Mouse (Mus musculus) liver, adult 2 months (tissue): ENCODE measurements around the gene Smim23. TPM values are rescaled to one million over a fixed set of nuclear protein-coding genes. Genes with fewer than 3 reads are reported as not detected.

Source experiments
- DNase-seq: peaks from one replicate; pipeline ENCODE4 v3.0.0-alpha.2; 2011; ENCODE audit warnings: low read depth, low spot score; ENCODE audit errors: extremely low read depth
- H3K27ac ChIP-seq: fragments of 200-500 bp; replicated peaks from 2 replicates; pipeline ENCODE4 v1.5.1; 2012; ENCODE audit warnings: low read depth, mild to moderate bottlenecking, control low read depth, inconsistent platforms, low read length; ENCODE audit not compliant: insufficient read depth
- H3K27me3 ChIP-seq: fragments of 200-500 bp; 2 replicates; pipeline ENCODE4 v1.6.1; 2012; ENCODE audit warnings: mild to moderate bottlenecking, moderate library complexity, low read length, inconsistent platforms; ENCODE audit not compliant: control insufficient read depth, insufficient read depth
- H3K36me3 ChIP-seq: fragments of 200-500 bp; 2 replicates; pipeline ENCODE4 v1.6.1; 2012; ENCODE audit warnings: low read length, inconsistent platforms; ENCODE audit not compliant: control insufficient read depth, insufficient read depth
- H3K4me1 ChIP-seq: fragments of 200-500 bp; 2 replicates; pipeline ENCODE4 v1.6.1; 2011; ENCODE audit warnings: low read length; ENCODE audit not compliant: control insufficient read depth, insufficient read depth
- H3K4me3 ChIP-seq: fragments of 200-500 bp; 2 replicates; pipeline ENCODE4 v1.5.1; 2011; ENCODE audit warnings: low read depth, mild to moderate bottlenecking, control low read depth, low read length, moderate library complexity; ENCODE audit not compliant: insufficient read depth
- H3K79me2 ChIP-seq: fragments of 200-500 bp; 2 replicates; pipeline ENCODE4 v1.6.1; 2012; ENCODE audit warnings: inconsistent platforms, mild to moderate bottlenecking, low read length, moderate library complexity; ENCODE audit not compliant: control insufficient read depth, insufficient read depth
- H3K9ac ChIP-seq: fragments of 200-500 bp; 2 replicates; pipeline ENCODE4 v1.6.1; 2012; ENCODE audit warnings: low read depth, mild to moderate bottlenecking, control low read depth, inconsistent platforms, low read length
- CTCF ChIP-seq: fragments of 200-500 bp; IDR thresholded peaks from 2 replicates; pipeline ENCODE4 v1.5.1; 2011; ENCODE audit warnings: low read depth, low read length, control low read depth
- POLR2A ChIP-seq: fragments of 200-500 bp; IDR thresholded peaks from 2 replicates; pipeline ENCODE4 v1.6.1; 2011; ENCODE audit warnings: low read length, control low read depth; ENCODE audit not compliant: insufficient read depth; ENCODE audit errors: extremely low read depth
- WGBS: fragments of 180-500 bp; shearing (Covaris S2); methylation state at CpG from one replicate; pipeline ENCODE4 v1.1.7; 2018; 5-methylcytosine and 5-hydroxymethylcytosine counted together
- polyA plus RNA-seq: library from polyadenylated mRNA; depleted of rRNA; stranded (reverse); fragments of >200 nt; gene quantifications from 2 replicates; pipeline ENCODE4 v1.2.3, GENCODE M21; 2012; rRNA removed
- total RNA-seq: library from RNA; depleted of rRNA; stranded (reverse); fragments of >200 nt; gene quantifications from 2 replicates; pipeline ENCODE4 v1.2.3, GENCODE M21; 2014; rRNA removed

Smim23 gene
- total and polyA plus RNA-seq, 2 experiments = not detected

- no peaks in the 10 kb centered on the region for H3K4me1 ChIP-seq
- no peaks in the 10 kb centered on the region for H3K79me2 ChIP-seq
- H3K27me3 ChIP-seq = no peaks in the 10 kb centered on the region
- no peaks in the 10 kb centered on the region for H3K36me3 ChIP-seq
- 73% methylated on average over 12 of the region's 12 CpGs for WGBS
- H3K4me3 ChIP-seq = no peak overlapping the region
- TF ChIP-seq CTCF = no peak
- no peak for TF ChIP-seq POLR2A
- no peak overlapping the region for H3K9ac ChIP-seq
- H3K27ac ChIP-seq = no peak overlapping the region
- no peak for DNase-seq
These were observed 55.6 kb downstream of the Smim23 start for GRCm38 (mm10) chr11:32768642-32769343.

Other genes starting within 250 kb of the Smim23 start
- gene Fbxw11, start 181.9 kb downstream of the Smim23 start, total RNA-seq = 20.8 and 27.4 TPM in 2 replicates
- 20.3 and 22.5 TPM in 2 replicates for gene Fbxw11, start 181.9 kb downstream of the Smim23 start, polyA plus RNA-seq